Comparison of ENCODE assay signal across 44 mouse cellular contexts in the genomic region with DNA sequence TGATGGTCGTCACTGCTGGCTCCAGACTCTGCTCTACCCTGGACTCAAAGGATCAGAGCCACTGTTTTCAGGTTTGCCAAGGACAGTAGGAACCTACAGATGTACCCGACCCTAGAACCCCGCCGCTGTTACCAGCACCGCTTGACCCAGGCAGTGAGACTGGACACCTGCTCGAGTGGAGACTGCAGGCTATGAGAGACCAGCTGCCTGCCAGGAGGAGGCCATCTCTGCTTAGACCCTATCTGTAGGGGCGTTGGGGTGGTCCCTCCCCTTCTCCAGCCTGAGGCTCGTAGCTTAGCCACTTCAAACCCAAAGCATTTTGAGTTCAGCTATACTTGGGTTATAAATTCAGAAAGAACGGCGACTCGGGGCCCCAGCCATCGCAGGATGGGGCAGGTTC. TPM values are rescaled to one million over a fixed set of nuclear protein-coding genes. Genes with fewer than 3 reads are reported as not detected.
"Had no signal": no experiment of that assay in that cellular context is flagged by ENCODE, and none has a peak within 500 bp of the region (broad histone marks: within the 10 kb centered on the region; RNA-seq: fewer than 3 reads in every experiment).

No protein-coding gene starts in this region.

- H3K4me1 ChIP-seq: limb, embryonic 13.5 days; lung, embryonic 15.5 days had no signal

- DNase-seq: left cerebral cortex, postnatal 4 days; liver; liver, embryonic 13.5 days; liver, postnatal 0 days; lung, adult 18-20 months; lung, adult 2 months; lung, embryonic 14.5 days; lung, postnatal 10 days; lung, postnatal 14 days; lung, postnatal 36 days; lung, postnatal 4 days had no signal

- H3K27me3 ChIP-seq: limb, embryonic 12.5 days; limb, embryonic 13.5 days; limb, embryonic 15.5 days; liver, embryonic 12.5 days; liver, embryonic 13.5 days; liver, embryonic 15.5 days; lung, embryonic 15.5 days; midbrain, embryonic 12.5 days; midbrain, embryonic 13.5 days; midbrain, embryonic 15.5 days had no signal

- H3K4me2 ChIP-seq: limb, embryonic 12.5 days; limb, embryonic 13.5 days; limb, embryonic 15.5 days; liver, embryonic 11.5 days; liver, embryonic 12.5 days; liver, embryonic 13.5 days; liver, embryonic 15.5 days; lung, embryonic 14.5 days; lung, embryonic 15.5 days; midbrain, embryonic 11.5 days; midbrain, embryonic 12.5 days; midbrain, embryonic 13.5 days; midbrain, embryonic 15.5 days had no signal

- H3K27ac ChIP-seq: left cerebral cortex, adult 2 months; limb, embryonic 10.5 days; limb, embryonic 12.5 days; limb, embryonic 13.5 days; limb, embryonic 15.5 days; liver, embryonic 12.5 days; liver, embryonic 13.5 days; liver, embryonic 14.5 days; liver, embryonic 15.5 days; lung, embryonic 15.5 days; macrophage; midbrain, embryonic 12.5 days; midbrain, embryonic 13.5 days; midbrain, embryonic 15.5 days had no signal

- ATAC-seq: liver, embryonic 12.5 days; liver, postnatal 0 days; lung, postnatal 0 days; midbrain, embryonic 13.5 days; midbrain, embryonic 15.5 days; midbrain, embryonic 16.5 days had no signal

- H3K9me3 ChIP-seq: limb, embryonic 10.5 days; limb, embryonic 12.5 days; limb, embryonic 13.5 days; limb, embryonic 15.5 days; liver, embryonic 12.5 days; liver, embryonic 13.5 days; liver, embryonic 15.5 days; lung, embryonic 15.5 days; midbrain, embryonic 12.5 days; midbrain, embryonic 13.5 days; midbrain, embryonic 15.5 days had no signal

- H3K9ac ChIP-seq: limb, embryonic 12.5 days; limb, embryonic 13.5 days; limb, embryonic 15.5 days; liver, embryonic 12.5 days; liver, embryonic 13.5 days; liver, embryonic 14.5 days; liver, embryonic 15.5 days; liver, postnatal 0 days; lung, embryonic 14.5 days; lung, embryonic 15.5 days; midbrain, embryonic 12.5 days; midbrain, embryonic 13.5 days; midbrain, embryonic 15.5 days had no signal

- H3K4me3 ChIP-seq: left cerebral cortex, adult 2 months; limb, embryonic 10.5 days; limb, embryonic 12.5 days; limb, embryonic 13.5 days; limb, embryonic 15.5 days; liver, embryonic 12.5 days; liver, embryonic 13.5 days; liver, embryonic 15.5 days; lung, embryonic 15.5 days; megakaryocyte, embryonic 14.5 days; midbrain, embryonic 12.5 days; midbrain, embryonic 13.5 days; midbrain, embryonic 15.5 days; myocyte had no signal

RNA-seq across cellular contexts. Expression of a gene that starts 15.5 kb away (rescaled TPM):
- total RNA-seq: left cerebral cortex, adult 2 months; liver, adult 2 months; megakaryocyte progenitor cell, adult 5-6 weeks; megakaryocyte, adult 5-6 weeks; megakaryocyte-erythroid progenitor cell, adult 5-6 weeks; midbrain, postnatal 0 days; monocyte, adult 5-6 weeks had no signal
- polyA plus RNA-seq: limb, embryonic 10.5 days; limb, embryonic 12.5 days; limb, embryonic 13.5 days; limb, embryonic 14.5 days; limb, embryonic 15.5 days; liver, adult 2 months; liver, embryonic 11.5 days; liver, embryonic 12.5 days; liver, embryonic 13.5 days; liver, embryonic 14.5 days; liver, embryonic 15.5 days; liver, embryonic 16.5 days; liver, postnatal 0 days; lung, adult 2 months; lung, embryonic 14.5 days; lung, embryonic 16.5 days; lung, postnatal 0 days; macrophage; midbrain, embryonic 11.5 days; midbrain, embryonic 12.5 days; midbrain, embryonic 13.5 days; midbrain, embryonic 16.5 days; neural tube, embryonic 11.5 days had no signal

RNA-seq across cellular contexts. Expression of a gene that starts 47.1 kb away (rescaled TPM):
- total RNA-seq: left cerebral cortex, postnatal 10 days; left cerebral cortex, postnatal 14 days; left cerebral cortex, postnatal 25 days; left cerebral cortex, postnatal 36 days; left cerebral cortex, postnatal 4 days; midbrain, postnatal 0 days had no signal
- polyA plus RNA-seq: limb, embryonic 12.5 days had no signal
